Mouse (Mus musculus): ENCODE measurements around the gene Mfap1a. TPM values are rescaled to one million over a fixed set of nuclear protein-coding genes. Genes with fewer than 3 reads are reported as not detected.

The Mfap1a gene
- polyA plus RNA-seq, 1 experiment from 2014 or later, result 31.4 TPM

- H3K27ac ChIP-seq (replicated peaks; ENCODE audit: low read depth, low read length), result peak overlapping the region; percentile 93
- ATAC-seq (ENCODE audit: low FRiP score, low TSS enrichment) (no peak), DNase-seq (no peak)
- H3K4me1 ChIP-seq (ENCODE audit: control insufficient read depth, insufficient read depth, low read length), result peaks cover 12% of the 10 kb centered on the region
- 4% methylated on average over 7 of the region's 7 CpGs for WGBS
- no peaks in the 10 kb centered on the region for H3K27me3 ChIP-seq (ENCODE audit: control insufficient read depth, insufficient read depth, low read length)
- H3K4me3 ChIP-seq (replicated peaks; ENCODE audit: low read depth, low read length), result peak overlapping the region; percentile 97
- peak overlapping the region; percentile 80 for H3K9ac ChIP-seq (replicated peaks; ENCODE audit: low read length)
- peaks cover 24% of the 10 kb centered on the region for H3K36me3 ChIP-seq (ENCODE audit: control insufficient read depth, insufficient read depth, low read length)
- H3K4me2 ChIP-seq (ENCODE audit: low read length), result peak overlapping the region; percentile 61
- no peaks in the 10 kb centered on the region for H3K9me3 ChIP-seq (ENCODE audit: control insufficient read depth, low read length)
These were observed 56.4 kb downstream of the Mfap1a start for GRCm38 (mm10) chr2:121450093-121450492.

- Histone ChIP-seq H3K9me3 (ENCODE audit: control insufficient read depth, low read length) (no peaks in the 10 kb centered on the region), H3K36me3 (ENCODE audit: control insufficient read depth, insufficient read depth, low read length) (peaks cover 23% of the 10 kb centered on the region), H3K27ac (replicated peaks; ENCODE audit: low read depth, low read length) (peak overlapping the region; percentile 93), H3K4me1 (ENCODE audit: control insufficient read depth, insufficient read depth, low read length) (peaks cover 12% of the 10 kb centered on the region), H3K9ac (replicated peaks; ENCODE audit: low read length) (peak overlapping the region; percentile 80), H3K4me2 (ENCODE audit: low read length) (peak overlapping the region; percentile 61), H3K4me3 (replicated peaks; ENCODE audit: low read depth, low read length) (peak overlapping the region; percentile 97), H3K27me3 (ENCODE audit: control insufficient read depth, insufficient read depth, low read length) (no peaks in the 10 kb centered on the region)
- under 1% methylated on average over 37 of the region's 54 CpGs for WGBS
- no peak for DNase-seq
- ATAC-seq (ENCODE audit: low FRiP score, low TSS enrichment), result peak; percentile 72
These were observed 56.9 kb downstream of the Mfap1a start for GRCm38 (mm10) chr2:121449545-121450011.

- H3K27me3 ChIP-seq (ENCODE audit: control insufficient read depth, insufficient read depth, low read length), result no peaks in the 10 kb centered on the region
- H3K36me3 ChIP-seq (ENCODE audit: control insufficient read depth, insufficient read depth, low read length), result peaks cover 20% of the 10 kb centered on the region
- WGBS, result under 1% methylated on average over 74 of the region's 74 CpGs
- H3K27ac ChIP-seq (replicated peaks; ENCODE audit: low read depth, low read length), result peak within 1 kb of the TSS; percentile 93
- ATAC-seq (ENCODE audit: low FRiP score, low TSS enrichment), result peak; percentile 100
- peak within 1 kb of the TSS; percentile 80 for H3K9ac ChIP-seq (replicated peaks; ENCODE audit: low read length)
- H3K4me2 ChIP-seq (ENCODE audit: low read length), result peak within 1 kb of the TSS; percentile 61
- DNase-seq, result peak; percentile 99
- H3K4me1 ChIP-seq (ENCODE audit: control insufficient read depth, insufficient read depth, low read length), result peaks cover 12% of the 10 kb centered on the region
- peak within 1 kb of the TSS; percentile 97 for H3K4me3 ChIP-seq (replicated peaks; ENCODE audit: low read depth, low read length)
- H3K9me3 ChIP-seq (ENCODE audit: control insufficient read depth, low read length), result no peaks in the 10 kb centered on the region
These were observed 57.5 kb downstream of the Mfap1a start, which contains the start of gene Serf2 for GRCm38 (mm10) chr2:121448739-121449535. Serf2 (plus strand) TSS chr2:121449195.

GRCm38 (mm10) chr2:121448136-121448535, 58.3 kb downstream of the Mfap1a start:
- Histone ChIP-seq H3K4me3 (replicated peaks; ENCODE audit: low read depth, low read length) (peak overlapping the region; percentile 97), H3K4me1 (ENCODE audit: control insufficient read depth, insufficient read depth, low read length) (peaks cover 12% of the 10 kb centered on the region), H3K4me2 (ENCODE audit: low read length) (peak overlapping the region; percentile 61), H3K27me3 (ENCODE audit: control insufficient read depth, insufficient read depth, low read length) (0 out of 2 replicates have a peak, but pooled peaks cover 1% of the 10 kb centered on the region), H3K9me3 (ENCODE audit: control insufficient read depth, low read length) (no peaks in the 10 kb centered on the region), H3K27ac (replicated peaks; ENCODE audit: low read depth, low read length) (0 out of 2 replicates have a peak overlapping the region, but pooled peaks have one; percentile 55), H3K9ac (replicated peaks; ENCODE audit: low read length) (0 out of 2 replicates have a peak overlapping the region, but pooled peaks have one; percentile 50), H3K36me3 (ENCODE audit: control insufficient read depth, insufficient read depth, low read length) (peaks cover 18% of the 10 kb centered on the region)
- ATAC-seq (ENCODE audit: low FRiP score, low TSS enrichment) (no peak), DNase-seq (peak; percentile 56)
- 14% methylated on average over 9 of the region's 9 CpGs for WGBS

GRCm38 (mm10) chr2:121447006-121447405, 59.5 kb downstream of the Mfap1a start:
- H3K4me2 ChIP-seq (ENCODE audit: low read length), result no peak overlapping the region
- no peak overlapping the region for H3K9ac ChIP-seq (replicated peaks; ENCODE audit: low read length)
- H3K27me3 ChIP-seq (ENCODE audit: control insufficient read depth, insufficient read depth, low read length), result peaks cover 12% of the 10 kb centered on the region
- 95% methylated on average over 3 of the region's 3 CpGs for WGBS
- H3K36me3 ChIP-seq (ENCODE audit: control insufficient read depth, insufficient read depth, low read length), result peaks cover 7% of the 10 kb centered on the region; the same call in 1 of the 2 replicates
- no peak for ATAC-seq (ENCODE audit: low FRiP score, low TSS enrichment)
- H3K9me3 ChIP-seq (ENCODE audit: control insufficient read depth, low read length), result no peaks in the 10 kb centered on the region
- H3K4me1 ChIP-seq (ENCODE audit: control insufficient read depth, insufficient read depth, low read length), result peaks cover 20% of the 10 kb centered on the region
- DNase-seq, result no peak
- no peak overlapping the region for H3K4me3 ChIP-seq (replicated peaks; ENCODE audit: low read depth, low read length)
- H3K27ac ChIP-seq (replicated peaks; ENCODE audit: low read depth, low read length), result no peak overlapping the region

- ATAC-seq (ENCODE audit: low FRiP score, low TSS enrichment) (no peak), DNase-seq (no peak)
- H3K4me1 ChIP-seq (ENCODE audit: control insufficient read depth, insufficient read depth, low read length), result peaks cover 22% of the 10 kb centered on the region
- no peak overlapping the region for H3K4me2 ChIP-seq (ENCODE audit: low read length)
- H3K36me3 ChIP-seq (ENCODE audit: control insufficient read depth, insufficient read depth, low read length), result peaks cover 5% of the 10 kb centered on the region; the same call in 1 of the 2 replicates
- no peak overlapping the region for H3K27ac ChIP-seq (replicated peaks; ENCODE audit: low read depth, low read length)
- H3K9ac ChIP-seq (replicated peaks; ENCODE audit: low read length), result no peak overlapping the region
- peaks cover 17% of the 10 kb centered on the region for H3K27me3 ChIP-seq (ENCODE audit: control insufficient read depth, insufficient read depth, low read length)
- WGBS, result 80% methylated on average over 4 of the region's 4 CpGs
- H3K9me3 ChIP-seq (ENCODE audit: control insufficient read depth, low read length), result no peaks in the 10 kb centered on the region
- no peak overlapping the region for H3K4me3 ChIP-seq (replicated peaks; ENCODE audit: low read depth, low read length)
These were observed 60.0 kb downstream of the Mfap1a start for GRCm38 (mm10) chr2:121446506-121446905.

- 91% methylated on average over 3 of the region's 3 CpGs for WGBS
- Histone ChIP-seq H3K4me2 (ENCODE audit: low read length) (no peak overlapping the region), H3K27ac (replicated peaks; ENCODE audit: low read depth, low read length) (no peak overlapping the region), H3K9ac (replicated peaks; ENCODE audit: low read length) (no peak overlapping the region), H3K4me3 (replicated peaks; ENCODE audit: low read depth, low read length) (no peak overlapping the region), H3K9me3 (ENCODE audit: control insufficient read depth, low read length) (no peaks in the 10 kb centered on the region), H3K4me1 (ENCODE audit: control insufficient read depth, insufficient read depth, low read length) (peaks cover 11% of the 10 kb centered on the region), H3K27me3 (ENCODE audit: control insufficient read depth, insufficient read depth, low read length) (peaks cover 25% of the 10 kb centered on the region), H3K36me3 (ENCODE audit: control insufficient read depth, insufficient read depth, low read length) (no peaks in the 10 kb centered on the region)
- DNase-seq (no peak), ATAC-seq (ENCODE audit: low FRiP score, low TSS enrichment) (no peak)
These were observed 61.3 kb downstream of the Mfap1a start for GRCm38 (mm10) chr2:121445117-121445516.

- H3K4me3 ChIP-seq (replicated peaks; ENCODE audit: low read depth, low read length), result no peak within 1 kb of the TSS
- H3K27ac ChIP-seq (replicated peaks; ENCODE audit: low read depth, low read length), result no peak within 1 kb of the TSS
- WGBS, result 88% methylated on average over 1 of the region's 1 CpGs
- H3K4me2 ChIP-seq (ENCODE audit: low read length), result no peak within 1 kb of the TSS; the same call in 1 of the 2 replicates
- peaks cover 8% of the 10 kb centered on the region for H3K36me3 ChIP-seq (ENCODE audit: control insufficient read depth, insufficient read depth, low read length)
- no peak within 1 kb of the TSS for H3K9ac ChIP-seq (replicated peaks; ENCODE audit: low read length)
- H3K9me3 ChIP-seq (ENCODE audit: control insufficient read depth, low read length), result no peaks in the 10 kb centered on the region
- DNase-seq (no peak), ATAC-seq (ENCODE audit: low FRiP score, low TSS enrichment) (no peak)
- H3K27me3 ChIP-seq (ENCODE audit: control insufficient read depth, insufficient read depth, low read length), result peaks cover 25% of the 10 kb centered on the region
- peaks cover 10% of the 10 kb centered on the region; the same call in 1 of the 2 replicates for H3K4me1 ChIP-seq (ENCODE audit: control insufficient read depth, insufficient read depth, low read length)
These were observed 62.3 kb downstream of the Mfap1a start, which contains the start of gene Ell3 for GRCm38 (mm10) chr2:121444178-121444577. Ell3 (minus strand) TSS chr2:121444278.

Measured in midbrain, embryonic 14.5 days (tissue).